Mouse (Mus musculus): Measurements from ENCODE around the gene Odf3b. TPM values are rescaled to one million over a fixed set of nuclear protein-coding genes. Genes with fewer than 3 reads are reported as not detected.

Odf3b gene
- 106 and 138 TPM in 2 replicates for polyA plus RNA-seq (2012; rRNA removed)

DNA sequence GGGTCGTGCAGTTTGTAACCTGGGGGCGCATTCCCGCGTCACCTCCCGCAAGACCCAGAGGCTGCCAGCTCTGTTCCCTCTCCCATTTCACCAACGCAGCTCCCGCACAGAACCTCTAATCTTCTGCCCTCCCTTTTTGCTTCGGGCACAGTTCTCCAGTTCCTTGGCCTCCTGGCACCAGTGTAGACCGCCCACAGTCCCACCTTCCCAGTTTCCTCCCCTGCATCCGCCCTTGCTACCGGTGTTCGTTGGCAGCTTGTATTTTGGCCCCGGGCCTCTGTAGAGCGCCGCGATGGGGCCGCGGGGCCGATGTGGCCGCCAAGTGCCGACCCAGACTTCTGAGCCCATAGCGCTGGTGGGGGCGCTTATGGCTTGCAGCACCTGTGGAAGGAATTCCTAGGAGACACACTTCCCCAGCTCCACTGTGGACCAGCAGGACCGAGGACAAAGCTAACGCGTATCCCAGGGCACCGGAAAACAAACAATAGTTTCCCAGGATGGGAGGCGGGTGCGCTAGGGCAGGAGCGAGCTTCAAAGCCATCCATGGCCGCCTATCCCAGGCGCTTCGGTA, at the start of gene Odf3b:
Odf3b (minus strand) TSS at position 452 of the 571 bp plus-strand sequence.
- DNase-seq, result peak; percentile 44
- TF ChIP-seq POLR2A (IDR thresholded peaks at IDR 0.05; ENCODE audit: borderline replicate concordance, extremely low read depth, low read depth, low read length) (no peak; the same call in 1 of the 2 replicates), CTCF (IDR thresholded peaks at IDR 0.05; ENCODE audit: insufficient read depth, low read length) (no peak)
- peak within 1 kb of the TSS; percentile 45 for H3K4me3 ChIP-seq (replicated peaks; ENCODE audit: extremely low read depth, low read depth, low read length)
- WGBS, result 2% methylated on average over 33 of the region's 33 CpGs
- H3K4me1 ChIP-seq (ENCODE audit: control insufficient read depth, insufficient read depth, low read length), result peaks cover 2% of the 10 kb centered on the region; the same call in 1 of the 2 replicates

DNA sequence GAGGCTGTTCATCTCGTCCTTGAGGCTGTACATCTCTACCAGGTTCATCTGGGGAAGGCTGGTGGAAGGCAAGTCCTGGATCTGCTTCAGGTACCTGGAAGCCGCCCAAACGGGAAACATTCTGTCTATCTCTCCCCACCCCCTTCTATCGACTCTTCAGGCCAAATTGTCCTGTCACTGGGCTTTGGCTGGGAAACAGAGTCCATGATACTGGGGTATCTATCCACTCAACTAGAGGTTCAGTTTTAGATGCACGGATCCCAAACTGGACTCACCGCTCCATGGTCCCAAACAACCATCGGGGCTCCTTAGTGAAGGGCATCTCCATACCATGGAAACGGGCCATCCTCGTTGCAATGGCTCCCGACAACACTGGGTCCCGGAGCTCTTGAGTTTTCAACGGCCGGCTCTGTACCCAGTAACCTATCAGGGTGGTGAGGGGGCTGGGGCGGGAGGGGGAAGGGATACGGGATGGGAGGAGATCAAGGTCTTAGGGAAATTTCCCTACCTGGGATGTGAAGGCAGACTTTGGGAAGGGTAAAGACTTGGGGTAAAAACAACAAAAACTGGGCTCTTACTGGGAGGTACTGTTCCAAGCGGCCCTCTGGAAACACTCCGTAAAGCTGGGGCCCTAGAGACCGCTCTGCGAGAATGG, 49.2 kb upstream of the Odf3b start:
- Histone ChIP-seq H3K4me3 (replicated peaks; ENCODE audit: extremely low read depth, low read depth, low read length) (no peak overlapping the region), H3K4me1 (ENCODE audit: control insufficient read depth, insufficient read depth, low read length) (0 out of 2 replicates have a peak, but pooled peaks cover 3% of the 10 kb centered on the region)
- WGBS, result 82% methylated on average over 19 of the region's 19 CpGs
- TF ChIP-seq CTCF (IDR thresholded peaks at IDR 0.05; ENCODE audit: insufficient read depth, low read length) (no peak), POLR2A (IDR thresholded peaks at IDR 0.05; ENCODE audit: borderline replicate concordance, extremely low read depth, low read depth, low read length) (no peak)
- DNase-seq, result no peak

DNA sequence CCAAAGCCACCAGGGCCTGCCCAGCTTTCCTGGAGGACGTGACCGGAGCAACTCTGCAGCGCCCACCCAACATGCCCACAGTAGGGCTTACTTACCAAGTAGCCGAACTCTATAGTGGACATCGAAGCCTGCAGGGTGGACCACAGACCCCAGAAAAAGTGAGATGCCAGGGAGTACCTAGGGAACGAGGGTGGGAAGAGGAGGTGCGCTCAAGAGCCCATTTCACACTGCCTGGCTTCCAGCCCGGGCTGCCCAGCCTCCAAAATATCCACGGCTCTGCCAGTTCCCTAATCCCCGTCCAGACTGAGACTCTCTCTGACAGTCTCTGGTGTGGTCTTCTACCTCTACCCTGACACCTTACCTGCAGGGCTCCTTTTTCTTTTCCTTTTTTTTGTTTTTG, 47.6 kb upstream of the Odf3b start:
- no peak overlapping the region for H3K4me3 ChIP-seq (replicated peaks; ENCODE audit: extremely low read depth, low read depth, low read length)

DNA sequence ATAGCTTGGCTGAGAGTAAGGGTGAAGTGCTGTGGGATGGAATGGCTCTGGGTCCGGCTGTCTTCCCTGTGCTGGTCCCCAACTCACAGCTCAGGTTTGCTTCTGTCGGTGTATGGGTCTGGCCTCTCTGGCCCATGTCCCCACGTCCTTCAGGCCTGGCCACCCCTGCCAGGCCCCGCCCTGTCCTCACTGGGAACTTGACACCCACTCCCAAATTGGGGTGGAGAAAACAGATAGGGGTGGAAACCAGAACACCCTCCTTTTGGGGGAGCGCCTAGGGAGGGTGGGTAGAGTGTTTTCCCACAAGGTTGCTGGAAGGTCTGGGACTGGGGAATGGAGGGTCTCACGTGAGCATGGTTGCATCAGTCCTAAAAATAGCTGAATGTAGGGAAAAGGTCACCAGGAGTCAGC, 46.6 kb upstream of the Odf3b start, which contains the start of gene Cpt1b:
Cpt1b (minus strand) TSS at position 153 of the 411 bp plus-strand sequence.
- DNase-seq, result no peak
- Histone ChIP-seq H3K4me3 (replicated peaks; ENCODE audit: extremely low read depth, low read depth, low read length) (no peak within 1 kb of the TSS), H3K4me1 (ENCODE audit: control insufficient read depth, insufficient read depth, low read length) (0 out of 2 replicates have a peak, but pooled peaks cover 3% of the 10 kb centered on the region)
- TF ChIP-seq POLR2A (IDR thresholded peaks at IDR 0.05; ENCODE audit: borderline replicate concordance, extremely low read depth, low read depth, low read length), result no peak
- 47% methylated on average over 6 of the region's 6 CpGs for WGBS

More for the DNA sequence above, 47.6 kb upstream of the Odf3b start:
- DNase-seq, result no peak
- WGBS, result 88% methylated on average over 10 of the region's 10 CpGs
- TF ChIP-seq POLR2A (IDR thresholded peaks at IDR 0.05; ENCODE audit: borderline replicate concordance, extremely low read depth, low read depth, low read length) (no peak), CTCF (IDR thresholded peaks at IDR 0.05; ENCODE audit: insufficient read depth, low read length) (no peak)
- 0 out of 2 replicates have a peak, but pooled peaks cover 3% of the 10 kb centered on the region for H3K4me1 ChIP-seq (ENCODE audit: control insufficient read depth, insufficient read depth, low read length)

DNA sequence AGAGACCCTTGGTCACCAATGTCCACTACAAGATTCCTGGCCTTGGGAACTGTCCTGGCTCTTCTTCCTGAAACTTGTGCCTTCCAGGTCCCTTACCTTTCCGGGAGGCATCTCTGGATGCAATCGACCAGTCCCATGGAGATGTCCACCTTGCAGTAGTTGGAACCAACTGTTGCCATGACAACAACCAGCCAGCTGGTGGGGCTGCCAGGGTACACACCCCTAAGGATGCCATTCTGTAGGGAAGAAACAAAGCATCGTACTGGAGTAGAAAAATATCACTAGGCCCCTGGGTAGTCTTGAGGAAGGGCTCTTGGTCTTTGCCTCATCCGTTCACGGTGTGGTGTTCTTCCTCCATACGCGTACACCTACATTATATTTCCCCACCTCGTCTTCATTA, 45.5 kb upstream of the Odf3b start:
- Histone ChIP-seq H3K4me1 (ENCODE audit: control insufficient read depth, insufficient read depth, low read length) (0 out of 2 replicates have a peak, but pooled peaks cover 3% of the 10 kb centered on the region), H3K4me3 (replicated peaks; ENCODE audit: extremely low read depth, low read depth, low read length) (no peak overlapping the region)
- TF ChIP-seq CTCF (IDR thresholded peaks at IDR 0.05; ENCODE audit: insufficient read depth, low read length), result no peak
- TF ChIP-seq POLR2A (IDR thresholded peaks at IDR 0.05; ENCODE audit: borderline replicate concordance, extremely low read depth, low read depth, low read length), result no peak
- 83% methylated on average over 8 of the region's 8 CpGs for WGBS
- DNase-seq, result no peak

DNA sequence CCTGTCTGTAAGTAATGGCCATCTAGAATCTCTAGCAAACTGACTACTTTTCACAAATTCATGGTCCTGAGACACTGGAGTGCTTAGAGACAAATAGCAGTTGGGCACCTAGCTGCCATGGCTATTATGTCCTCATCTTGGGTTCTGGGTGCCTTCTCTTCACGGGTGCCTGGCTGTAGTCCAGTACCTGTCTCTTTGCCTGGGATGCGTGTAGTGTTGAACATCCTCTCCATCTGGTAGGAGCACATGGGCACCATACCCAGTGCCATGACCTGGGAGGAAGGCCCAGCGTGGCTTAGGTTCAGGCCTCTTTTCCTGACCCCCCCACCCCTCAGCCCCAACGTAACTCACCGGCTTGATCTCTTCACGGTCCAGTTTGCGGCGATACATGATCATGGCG, 42.9 kb upstream of the Odf3b start:
- WGBS, result 93% methylated on average over 9 of the region's 9 CpGs
- no peak for DNase-seq
- Histone ChIP-seq H3K4me1 (ENCODE audit: control insufficient read depth, insufficient read depth, low read length) (no peaks in the 10 kb centered on the region), H3K4me3 (replicated peaks; ENCODE audit: extremely low read depth, low read depth, low read length) (no peak overlapping the region)
- TF ChIP-seq CTCF (IDR thresholded peaks at IDR 0.05; ENCODE audit: insufficient read depth, low read length), result no peak
- TF ChIP-seq POLR2A (IDR thresholded peaks at IDR 0.05; ENCODE audit: borderline replicate concordance, extremely low read depth, low read depth, low read length), result no peak

DNA sequence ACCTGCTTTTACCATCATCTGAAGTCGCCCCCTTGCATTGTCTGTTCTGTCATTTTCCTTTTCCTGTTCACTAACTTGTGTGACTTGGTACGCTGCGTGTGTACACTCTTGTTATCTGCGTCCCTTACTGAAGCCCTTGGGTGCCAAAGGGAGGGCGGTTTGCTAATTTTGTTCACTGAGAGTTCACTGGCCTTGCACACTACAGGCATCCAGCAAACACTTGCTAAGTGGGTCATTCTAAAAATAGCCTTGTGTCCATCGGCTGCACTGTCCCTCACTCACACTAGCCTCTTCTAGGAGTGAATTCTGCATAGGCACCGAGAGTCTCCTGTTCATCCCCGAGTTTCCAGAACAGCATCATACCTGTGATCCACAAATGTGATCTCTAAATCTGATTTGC, 36.2 kb upstream of the Odf3b start:
- no peak for DNase-seq
- Histone ChIP-seq H3K4me1 (ENCODE audit: control insufficient read depth, insufficient read depth, low read length) (no peaks in the 10 kb centered on the region), H3K4me3 (replicated peaks; ENCODE audit: extremely low read depth, low read depth, low read length) (no peak overlapping the region)
- TF ChIP-seq CTCF (IDR thresholded peaks at IDR 0.05; ENCODE audit: insufficient read depth, low read length), result no peak
- TF ChIP-seq POLR2A (IDR thresholded peaks at IDR 0.05; ENCODE audit: borderline replicate concordance, extremely low read depth, low read depth, low read length), result no peak
- WGBS, result 76% methylated on average over 8 of the region's 8 CpGs

DNA sequence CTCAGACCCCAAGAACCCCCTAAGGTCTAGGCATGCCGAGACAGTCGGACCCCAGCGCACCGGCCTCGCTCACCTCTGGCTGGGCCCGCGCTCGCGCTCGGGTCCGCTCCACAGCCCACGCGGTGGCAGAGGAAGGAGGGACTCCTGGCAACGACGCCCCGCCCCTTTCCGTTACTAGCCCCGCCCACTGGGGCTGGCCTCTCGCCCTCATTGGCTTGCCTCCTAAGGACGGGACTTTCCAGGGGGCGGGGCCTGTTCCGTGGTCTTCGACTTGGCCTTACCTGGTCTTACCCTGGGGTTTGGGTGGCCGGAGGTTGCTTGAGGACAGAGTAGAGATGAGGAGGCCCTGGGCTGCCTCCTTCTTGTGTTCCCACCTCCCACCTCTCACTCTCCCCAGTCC, 31.0 kb upstream of the Odf3b start, which contains the start of gene Syce3:
Syce3 (minus strand) TSS at position 386 of the 400 bp plus-strand sequence.
- TF ChIP-seq CTCF (IDR thresholded peaks at IDR 0.05; ENCODE audit: insufficient read depth, low read length) (no peak), POLR2A (IDR thresholded peaks at IDR 0.05; ENCODE audit: borderline replicate concordance, extremely low read depth, low read depth, low read length) (no peak)
- no peak for DNase-seq
- 79% methylated on average over 24 of the region's 24 CpGs for WGBS

DNA sequence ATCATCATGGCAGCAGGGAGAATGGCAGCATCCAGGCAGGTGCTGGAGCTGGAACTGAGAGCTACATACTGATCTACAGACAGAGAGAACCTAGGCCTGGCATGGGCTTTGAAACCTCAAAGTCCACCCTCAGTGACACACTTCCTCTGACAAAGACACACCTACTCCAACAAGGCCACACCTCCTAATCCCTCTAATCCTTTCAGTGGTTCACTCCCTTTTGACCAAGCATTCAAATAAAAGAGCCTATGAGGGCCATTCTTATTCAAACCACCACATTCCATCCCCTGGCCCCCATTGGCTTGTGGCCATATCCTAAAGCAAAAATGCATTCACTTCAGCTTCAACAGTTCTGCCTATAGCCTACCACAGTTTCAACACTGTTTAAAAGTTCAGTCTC, 27.6 kb upstream of the Odf3b start:
- DNase-seq, result no peak
- no peak overlapping the region for H3K4me3 ChIP-seq (replicated peaks; ENCODE audit: extremely low read depth, low read depth, low read length)
- H3K4me1 ChIP-seq (ENCODE audit: control insufficient read depth, insufficient read depth, low read length), result no peaks in the 10 kb centered on the region
- TF ChIP-seq CTCF (IDR thresholded peaks at IDR 0.05; ENCODE audit: insufficient read depth, low read length) (no peak), POLR2A (IDR thresholded peaks at IDR 0.05; ENCODE audit: borderline replicate concordance, extremely low read depth, low read depth, low read length) (no peak)

More for the DNA sequence above, 31.0 kb upstream of the Odf3b start, which contains the start of gene Syce3:
- no peak within 1 kb of the TSS for H3K4me3 ChIP-seq (replicated peaks; ENCODE audit: extremely low read depth, low read depth, low read length)
- H3K4me1 ChIP-seq (ENCODE audit: control insufficient read depth, insufficient read depth, low read length), result no peaks in the 10 kb centered on the region
